Mouse (Mus musculus): ENCODE results near the gene Gprin3. TPM values are rescaled to one million over a fixed set of nuclear protein-coding genes. Genes with fewer than 3 reads are reported as not detected.

Gene Gprin3
- 10 to 100 TPM in 1 of 2 experiments, 1 to 10 TPM in 1; 8.9 to 10.3 TPM for total RNA-seq (2021)
- long read RNA-seq, experiment 1, full-length matches to known transcripts = 2 of 2 reads
- long read RNA-seq, experiment 1, partial matches to known transcripts = 0 of 2 reads
- long read RNA-seq, experiment 1, other reads (novel, unspliced or antisense) = 0 of 2 reads
- long read RNA-seq, experiment 2 = 0 reads

GRCm38 (mm10) chr6:59425824-59426533 lies at the start of gene Gprin3:
Gprin3 (minus strand) TSS chr6:59426294.
- Histone ChIP-seq H3K4me3 (peak within 1 kb of the TSS; percentile 71), H3K27ac (peak within 1 kb of the TSS; percentile 89)
- DNase-seq (ENCODE audit: low spot score in 2 of 2) = peak; percentile 58 to 69
- peak; percentile 17; the same call in 1 of the 2 replicates for TF ChIP-seq CTCF (conservative IDR thresholded peaks at IDR 0.05)

DNA sequence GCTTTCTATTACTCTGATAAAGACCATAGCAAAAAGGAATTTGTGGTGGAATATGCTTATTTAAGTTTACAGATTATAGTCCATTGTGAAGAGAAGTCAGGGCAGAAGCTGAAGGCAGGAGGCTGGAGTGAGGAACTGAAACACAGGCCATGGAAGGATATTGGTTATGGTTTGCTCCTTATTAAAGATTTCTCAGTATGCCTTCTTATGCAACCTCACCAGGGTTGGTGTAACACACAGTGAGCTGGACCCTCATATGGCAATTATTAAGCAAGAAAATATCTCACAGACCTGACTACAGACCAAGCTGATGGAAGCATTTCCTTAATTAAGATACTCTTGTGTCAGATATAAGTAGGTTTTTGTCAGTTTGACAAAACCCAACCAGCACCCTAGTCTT lies 32.8 kb upstream of the Gprin3 start:
- TF ChIP-seq CTCF (conservative IDR thresholded peaks at IDR 0.05) = no peak

DNA sequence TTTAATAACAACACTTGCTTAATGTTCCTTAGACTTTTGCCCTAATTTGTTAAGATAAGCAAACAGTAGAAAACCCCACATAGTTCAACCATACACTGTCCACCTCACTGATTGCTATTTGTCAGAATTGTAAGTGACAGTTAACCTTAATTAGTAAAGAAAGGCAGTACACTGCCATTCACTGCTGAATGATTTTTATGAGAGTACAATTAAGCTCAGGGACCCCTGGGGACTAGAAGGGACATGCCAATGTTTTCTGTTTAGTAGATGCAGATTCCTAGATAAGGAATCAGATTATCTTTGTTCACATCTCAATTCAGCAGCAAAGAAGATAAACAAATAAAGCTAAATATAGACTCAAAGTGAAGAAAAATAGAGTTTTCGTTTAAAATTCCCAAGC lies 30.0 kb upstream of the Gprin3 start:
- Histone ChIP-seq H3K4me3 (no peak overlapping the region), H3K27ac (no peak overlapping the region)
- no peak for TF ChIP-seq CTCF (conservative IDR thresholded peaks at IDR 0.05)
- DNase-seq (ENCODE audit: low spot score in 2 of 2) = no peak

More for the DNA sequence above, 32.8 kb upstream of the Gprin3 start:
- no peak for DNase-seq (ENCODE audit: low spot score in 2 of 2)
- Histone ChIP-seq H3K27ac (no peak overlapping the region), H3K4me3 (no peak overlapping the region)

- no peak for DNase-seq (ENCODE audit: low spot score in 2 of 2)
- H3K27ac ChIP-seq = no peak overlapping the region
- no peak overlapping the region for H3K4me3 ChIP-seq
- no peak for TF ChIP-seq CTCF (conservative IDR thresholded peaks at IDR 0.05)
These were observed 25.3 kb upstream of the Gprin3 start for GRCm38 (mm10) chr6:59451348-59451747.

DNA sequence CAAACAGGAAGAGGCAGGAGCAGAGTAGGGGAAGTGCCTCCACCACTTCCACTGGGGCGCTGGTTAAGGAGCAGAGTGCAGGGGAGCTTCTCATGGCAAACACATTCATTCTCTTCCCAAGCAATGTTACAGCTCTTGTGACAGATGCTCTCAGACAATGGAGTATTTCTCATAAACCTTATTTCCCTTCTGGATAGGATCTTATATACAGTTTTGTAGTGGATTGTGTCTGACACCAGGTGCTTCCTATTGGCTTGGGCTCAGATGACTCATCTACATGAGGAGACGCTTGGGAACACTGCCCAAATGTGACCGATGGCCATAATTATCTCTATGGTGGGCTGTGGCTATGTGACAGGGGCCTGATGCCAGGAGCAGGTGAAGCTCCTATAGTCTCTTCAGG lies 19.0 kb upstream of the Gprin3 start:
- Histone ChIP-seq H3K27ac (no peak overlapping the region), H3K4me3 (no peak overlapping the region)
- no peak for DNase-seq (ENCODE audit: low spot score in 2 of 2)
- TF ChIP-seq CTCF (conservative IDR thresholded peaks at IDR 0.05) = no peak

GRCm38 (mm10) chr6:59435906-59436305 lies 9.8 kb upstream of the Gprin3 start:
- Histone ChIP-seq H3K27ac (no peak overlapping the region), H3K4me3 (no peak overlapping the region)
- TF ChIP-seq CTCF (conservative IDR thresholded peaks at IDR 0.05) = no peak
- no peak for DNase-seq (ENCODE audit: low spot score in 2 of 2)

- Histone ChIP-seq H3K27ac (no peak overlapping the region), H3K4me3 (no peak overlapping the region)
- no peak for DNase-seq (ENCODE audit: low spot score in 2 of 2)
- TF ChIP-seq CTCF (conservative IDR thresholded peaks at IDR 0.05) = no peak
These were observed 7.0 kb upstream of the Gprin3 start for GRCm38 (mm10) chr6:59433116-59433515.

GRCm38 (mm10) chr6:59426534-59426885 lies 416 bp upstream of the Gprin3 start:
- TF ChIP-seq CTCF (conservative IDR thresholded peaks at IDR 0.05) = no peak

DNA sequence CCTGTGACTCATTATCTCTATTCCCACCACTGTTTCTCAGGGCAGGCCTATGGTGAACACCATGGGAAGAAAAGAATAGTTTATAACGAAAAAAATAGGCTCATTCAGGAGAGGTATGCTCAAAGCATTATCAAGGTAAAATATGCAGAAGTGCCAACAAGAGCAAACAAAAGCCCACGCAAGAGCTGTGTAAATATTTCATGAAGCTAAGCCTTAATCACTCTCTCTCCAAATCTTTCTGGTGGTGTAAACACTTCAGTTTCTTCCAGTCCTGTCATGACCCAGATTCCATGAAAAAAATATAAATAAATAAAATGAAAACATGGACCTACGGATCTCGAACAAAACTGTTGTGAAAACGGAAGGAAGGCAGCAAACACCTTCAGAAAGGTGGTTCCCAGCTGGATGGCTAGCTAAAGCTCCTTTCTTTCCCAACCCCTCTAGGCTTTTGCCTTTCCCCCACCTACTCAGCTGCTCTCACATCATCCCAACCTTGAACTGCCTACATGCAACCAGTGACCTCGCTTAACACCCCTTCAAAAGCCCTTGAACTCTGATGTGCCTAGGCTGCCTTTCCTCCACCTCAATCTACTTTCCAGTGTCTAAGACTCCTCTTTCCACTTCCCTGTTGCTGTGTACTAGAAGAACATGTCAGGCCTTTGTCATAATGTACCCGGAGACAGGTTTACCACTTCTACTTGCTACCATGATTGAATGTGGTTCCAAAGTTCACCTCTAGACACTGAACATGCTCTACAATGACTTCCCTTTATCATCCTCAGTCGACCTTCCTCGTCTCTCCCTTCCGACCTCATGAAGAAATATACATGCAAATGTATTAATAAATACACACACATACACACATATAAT lies 988 bp downstream of the Gprin3 start:
- TF ChIP-seq CTCF (conservative IDR thresholded peaks at IDR 0.05) = no peak
- DNase-seq (ENCODE audit: low spot score in 2 of 2) = no peak
- Histone ChIP-seq H3K4me3 (peak overlapping the region; percentile 71), H3K27ac (peak overlapping the region; percentile 11; the same call in 1 of the 2 replicates)

More at GRCm38 (mm10) chr6:59426534-59426885, 416 bp upstream of the Gprin3 start:
- H3K27ac ChIP-seq = peak overlapping the region; percentile 89
- peak overlapping the region; percentile 71 for H3K4me3 ChIP-seq
- no peak for DNase-seq (ENCODE audit: low spot score in 2 of 2)

- no peak for DNase-seq (ENCODE audit: low spot score in 2 of 2)
- Histone ChIP-seq H3K27ac (no peak overlapping the region), H3K4me3 (no peak overlapping the region)
- TF ChIP-seq CTCF (conservative IDR thresholded peaks at IDR 0.05) = no peak
These were observed 2.3 kb downstream of the Gprin3 start for GRCm38 (mm10) chr6:59423836-59424235.

DNA sequence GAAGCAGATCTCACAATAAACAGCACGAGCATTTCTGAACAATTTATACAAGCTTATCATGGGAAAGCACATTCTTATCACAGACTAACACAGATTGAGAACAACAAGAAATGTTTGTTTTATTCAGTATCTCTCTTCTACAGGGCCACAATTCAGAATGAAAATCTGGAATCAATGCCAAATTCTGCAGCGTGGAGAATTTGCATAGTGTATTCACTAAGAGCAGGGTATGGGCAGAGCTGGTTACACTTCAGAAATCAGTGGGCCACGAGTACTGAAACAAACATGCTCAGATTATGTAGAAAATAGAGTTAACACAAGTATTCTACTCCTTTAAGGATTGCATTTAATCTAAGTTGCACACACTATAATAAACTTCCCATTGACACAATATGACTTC lies 6.8 kb downstream of the Gprin3 start:
- no peak for TF ChIP-seq CTCF (conservative IDR thresholded peaks at IDR 0.05)
- no peak overlapping the region for H3K4me3 ChIP-seq
- no peak for DNase-seq (ENCODE audit: low spot score in 2 of 2)
- H3K27ac ChIP-seq = no peak overlapping the region

DNA sequence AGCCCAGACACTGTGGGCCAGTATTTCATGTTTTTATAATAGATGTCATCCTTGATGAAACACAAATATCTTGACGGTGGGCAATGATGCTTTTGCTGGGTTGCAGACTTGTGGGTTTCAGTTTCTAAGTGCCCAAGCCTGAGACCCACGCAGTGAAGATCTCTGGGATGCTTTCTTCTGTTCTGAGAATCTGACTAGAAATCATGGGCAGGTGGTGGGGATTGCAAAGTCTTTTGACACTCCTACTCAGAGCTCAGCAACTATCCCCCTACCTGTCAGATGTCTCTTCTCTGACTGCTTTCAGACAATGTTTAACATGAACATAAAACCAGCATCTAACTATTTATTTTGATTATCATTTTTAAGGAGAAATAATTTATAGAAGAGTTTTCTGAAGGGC lies 7.4 kb downstream of the Gprin3 start:
- Histone ChIP-seq H3K27ac (no peak overlapping the region), H3K4me3 (no peak overlapping the region)
- no peak for TF ChIP-seq CTCF (conservative IDR thresholded peaks at IDR 0.05)
- DNase-seq (ENCODE audit: low spot score in 2 of 2) = no peak

DNA sequence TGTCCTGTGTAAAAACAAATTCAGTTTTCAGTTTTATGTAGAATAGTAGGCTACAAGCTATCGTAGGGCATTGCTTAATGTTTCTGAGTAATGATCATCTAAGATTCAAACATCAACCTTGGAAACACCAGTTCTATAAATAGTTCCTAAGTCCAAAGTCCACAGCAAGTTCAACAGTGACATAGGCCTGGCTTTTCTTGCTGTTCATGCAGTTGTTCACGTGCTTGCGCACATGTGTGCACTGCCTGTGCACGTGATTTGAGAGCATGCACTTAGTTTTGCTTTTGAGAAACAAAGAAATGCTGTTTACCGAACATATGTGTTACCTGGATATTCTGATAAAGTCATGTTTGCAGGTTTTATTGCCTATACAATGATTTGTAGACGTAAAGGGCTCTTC lies 11.3 kb downstream of the Gprin3 start:
- no peak overlapping the region for H3K27ac ChIP-seq
- no peak overlapping the region for H3K4me3 ChIP-seq
- TF ChIP-seq CTCF (conservative IDR thresholded peaks at IDR 0.05) = no peak
- no peak for DNase-seq (ENCODE audit: low spot score in 2 of 2)
